Mouse (Mus musculus) CD8-positive naive resting alpha-beta T cell, adult 57 days (primary cell): Measurements from ENCODE around the gene Rasa2. TPM values are rescaled to one million over a fixed set of nuclear protein-coding genes. Genes with fewer than 3 reads are reported as not detected.

Experiments
- total RNA-seq: library from RNA; stranded (reverse); gene quantifications from one replicate; pipeline ENCODE4 v1.2.4, GENCODE M21; 2023

Gene Rasa2
- total RNA-seq, result 51.9 TPM

DNA sequence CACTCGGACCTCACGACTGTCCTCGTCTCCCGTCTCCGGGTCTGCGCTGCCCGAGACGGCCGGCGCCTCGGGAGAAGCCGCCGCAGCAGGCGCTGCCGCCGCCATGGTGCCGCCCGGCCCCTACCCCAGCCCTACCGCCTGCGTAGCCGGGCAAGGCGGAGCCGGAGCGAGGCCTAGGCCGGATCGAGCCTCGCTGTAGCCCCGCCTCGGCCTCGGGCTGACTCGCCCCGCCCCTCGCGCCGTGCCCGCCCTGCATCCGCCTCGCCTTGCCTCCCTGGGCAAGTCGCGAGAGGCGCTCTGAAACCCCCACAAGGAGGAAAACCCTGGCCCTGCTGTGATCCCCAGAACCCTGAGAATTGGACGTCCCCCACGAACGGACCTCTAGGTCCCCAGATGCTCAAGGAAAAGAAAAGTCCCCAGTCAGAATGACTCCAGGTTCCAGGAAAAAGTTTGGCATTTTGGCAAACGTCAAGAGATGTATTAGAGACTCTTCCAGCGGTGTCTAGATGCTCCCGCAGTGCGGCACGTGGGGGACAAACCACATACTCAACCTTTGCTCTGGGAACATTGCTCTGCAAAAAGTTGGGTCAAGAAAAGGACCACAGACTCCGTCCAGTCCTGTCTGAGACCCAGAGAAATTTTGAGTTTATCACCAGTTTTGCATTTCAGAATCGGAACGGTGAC, at the start of gene Rasa2:
TSS of gene Rasa2 (minus strand) at position 229 of the 684 bp plus-strand sequence.

GRCm38 (mm10) chr9:96524972-96525506, 106.4 kb downstream of the Rasa2 start, which contains the start of gene Gm28729:
Gm28729 (minus strand) TSS chr9:96525264.

Other genes starting within 250 kb of the Rasa2 start
- 34.1 TPM for gene Rnf7, start 152.9 kb downstream of the Rasa2 start, total RNA-seq
- gene Gm28729, start 106.4 kb downstream of the Rasa2 start, total RNA-seq, result not detected
- gene Zbtb38, start 121.2 kb upstream of the Rasa2 start, total RNA-seq, result 20.0 TPM